Mouse (Mus musculus): Measurements from ENCODE around the gene Map3k7.

The Map3k7 gene

GRCm38 (mm10) chr4:31963354-31964193 is at the start of gene Map3k7:
Gene Map3k7, plus strand, starts transcription at chr4:31964097.
- peak; percentile 92 for DNase-seq (ENCODE audit: low spot score)

GRCm38 (mm10) chr4:31915114-31915513 is 48.8 kb upstream of the Map3k7 start:
- DNase-seq (ENCODE audit: low spot score): no peak

GRCm38 (mm10) chr4:31918717-31919116 is 45.2 kb upstream of the Map3k7 start:
- no peak for DNase-seq (ENCODE audit: low spot score)

- DNase-seq (ENCODE audit: low spot score): no peak
Measured at GRCm38 (mm10) chr4:31922215-31922614, 41.7 kb upstream of the Map3k7 start.

- no peak for DNase-seq (ENCODE audit: low spot score)
Measured at GRCm38 (mm10) chr4:31923437-31923836, 40.5 kb upstream of the Map3k7 start.

GRCm38 (mm10) chr4:31924301-31925185 is 39.4 kb upstream of the Map3k7 start:
- no peak for DNase-seq (ENCODE audit: low spot score)

- DNase-seq (ENCODE audit: low spot score): no peak
Measured at GRCm38 (mm10) chr4:31933171-31933570, 30.7 kb upstream of the Map3k7 start.

- DNase-seq (ENCODE audit: low spot score): no peak
Measured at GRCm38 (mm10) chr4:31935831-31936306, 28.0 kb upstream of the Map3k7 start.

- DNase-seq (ENCODE audit: low spot score): no peak
Measured at GRCm38 (mm10) chr4:31936358-31936757, 27.5 kb upstream of the Map3k7 start.

- DNase-seq (ENCODE audit: low spot score): no peak
Measured at GRCm38 (mm10) chr4:31936911-31937375, 27.0 kb upstream of the Map3k7 start.

GRCm38 (mm10) chr4:31937376-31938281 is 26.3 kb upstream of the Map3k7 start:
- no peak for DNase-seq (ENCODE audit: low spot score)

- no peak for DNase-seq (ENCODE audit: low spot score)
Measured at GRCm38 (mm10) chr4:31938416-31939106, 25.3 kb upstream of the Map3k7 start.

GRCm38 (mm10) chr4:31941616-31942015 is 22.3 kb upstream of the Map3k7 start:
- no peak for DNase-seq (ENCODE audit: low spot score)

- DNase-seq (ENCODE audit: low spot score): no peak
Measured at GRCm38 (mm10) chr4:31943045-31943444, 20.9 kb upstream of the Map3k7 start.

- DNase-seq (ENCODE audit: low spot score): no peak
Measured at GRCm38 (mm10) chr4:31964194-31964875, 438 bp downstream of the Map3k7 start.

GRCm38 (mm10) chr4:31965208-31965607 is 1.3 kb downstream of the Map3k7 start:
- DNase-seq (ENCODE audit: low spot score): no peak

- DNase-seq (ENCODE audit: low spot score): no peak
Measured at GRCm38 (mm10) chr4:31971437-31971836, 7.5 kb downstream of the Map3k7 start.

GRCm38 (mm10) chr4:31972181-31972580 is 8.3 kb downstream of the Map3k7 start:
- DNase-seq (ENCODE audit: low spot score): no peak

- DNase-seq (ENCODE audit: low spot score): no peak
Measured at GRCm38 (mm10) chr4:31975260-31975950, 11.5 kb downstream of the Map3k7 start.

- no peak for DNase-seq (ENCODE audit: low spot score)
Measured at GRCm38 (mm10) chr4:31981863-31982262, 18.0 kb downstream of the Map3k7 start.
